Mouse (Mus musculus): ENCODE results near the gene Cd9.

Cd9 gene

DNA sequence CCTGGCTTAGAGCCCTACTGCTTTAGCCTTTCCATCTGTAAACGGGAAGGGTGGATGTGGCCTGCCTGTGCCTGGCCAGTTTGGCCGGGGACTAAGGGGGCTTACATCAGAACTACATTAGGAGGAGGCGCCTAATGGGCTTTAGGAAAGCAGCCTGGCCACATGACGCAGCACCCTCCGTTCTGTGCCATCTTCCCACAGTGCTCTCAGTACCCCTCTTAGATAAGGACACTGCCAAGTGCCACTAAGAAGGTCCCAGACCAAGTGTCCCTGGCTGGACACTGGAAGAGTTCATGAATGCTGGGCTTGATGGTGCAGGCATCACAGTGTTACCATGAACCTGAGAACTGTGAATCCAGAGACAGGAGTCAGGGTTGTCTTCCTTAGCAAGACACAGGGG is 20.7 kb downstream of the Cd9 start:
- no peak for DNase-seq (ENCODE audit: low spot score)

DNA sequence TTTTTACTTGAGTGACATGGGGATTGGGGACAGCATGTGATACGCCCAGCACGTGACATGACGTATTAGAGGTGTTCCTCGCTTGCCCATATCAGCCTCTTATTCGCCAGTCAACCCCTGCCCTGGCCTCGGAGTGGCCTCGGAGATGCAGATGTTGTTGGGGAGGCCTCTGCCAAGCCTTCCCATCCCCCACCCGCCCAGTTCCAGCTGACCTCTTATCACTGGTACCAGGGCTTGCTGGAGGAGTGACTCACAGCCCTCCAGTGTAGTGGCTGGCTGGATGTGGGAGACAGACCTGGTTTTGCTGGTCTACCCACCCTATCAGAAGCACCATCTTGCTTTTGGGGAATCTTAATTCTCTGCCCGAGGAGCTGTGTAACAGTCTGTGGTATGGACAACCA is 21.3 kb downstream of the Cd9 start:
- no peak for DNase-seq (ENCODE audit: low spot score)

DNA sequence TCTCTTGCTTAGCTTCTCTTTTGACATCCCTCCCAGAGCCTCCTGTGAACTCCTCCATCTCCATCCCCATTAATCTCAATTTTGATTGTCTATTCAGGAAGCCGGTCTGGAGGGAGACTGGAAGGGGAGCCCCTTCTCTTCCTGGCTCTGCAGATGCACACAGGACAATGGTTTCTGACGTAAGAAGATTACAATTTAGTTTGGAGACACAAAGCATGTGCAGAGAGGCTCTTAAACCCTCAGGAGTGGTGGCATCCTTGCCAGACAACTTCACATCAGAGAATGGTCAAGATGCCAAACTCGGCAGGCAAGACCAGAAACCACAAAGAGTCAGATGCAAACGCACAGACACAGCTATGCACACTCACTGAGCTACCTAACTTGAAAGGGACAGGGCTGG is 22.7 kb downstream of the Cd9 start:
- no peak for DNase-seq (ENCODE audit: low spot score)

DNA sequence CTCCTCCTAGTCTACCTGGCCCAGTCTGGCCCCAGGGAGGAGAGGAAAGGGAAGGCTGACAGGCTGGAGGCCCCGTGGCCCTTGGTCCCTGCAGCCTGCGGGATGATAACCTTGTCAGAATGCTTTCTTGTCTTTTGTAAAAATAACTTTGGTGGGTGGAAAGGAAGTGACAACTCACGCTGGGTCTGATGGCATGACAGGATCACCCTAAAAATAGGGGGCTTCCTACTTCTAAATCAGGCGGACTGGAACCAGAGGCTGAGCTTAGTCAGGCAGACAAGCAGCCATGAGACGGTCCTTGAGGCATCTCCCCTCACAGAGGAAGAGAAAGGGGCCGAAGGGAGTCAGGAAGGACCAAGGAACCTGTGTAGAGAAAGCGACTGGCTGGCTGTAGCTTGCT is 23.3 kb downstream of the Cd9 start:
- no peak for DNase-seq (ENCODE audit: low spot score)

DNA sequence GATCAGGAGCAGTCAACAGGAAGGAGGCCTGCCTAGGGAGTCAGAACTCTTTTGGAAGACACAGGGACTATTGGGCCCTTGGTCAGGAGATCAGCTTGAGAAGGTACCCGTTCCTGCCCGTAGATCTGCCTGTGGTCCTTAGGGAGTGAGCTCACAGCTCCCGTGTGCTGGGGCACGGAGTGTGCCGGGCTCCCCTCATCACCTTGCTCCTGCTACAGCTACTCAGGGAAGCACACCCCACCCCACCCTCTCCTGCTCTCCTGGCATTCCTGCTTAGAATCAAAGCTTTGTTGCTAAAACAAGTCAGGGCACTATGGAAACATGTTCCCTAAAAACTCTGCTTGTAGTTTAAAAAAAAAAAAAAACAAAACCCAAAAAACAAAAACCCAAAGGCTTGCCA is 24.0 kb downstream of the Cd9 start:
- DNase-seq (ENCODE audit: low spot score) = no peak

DNA sequence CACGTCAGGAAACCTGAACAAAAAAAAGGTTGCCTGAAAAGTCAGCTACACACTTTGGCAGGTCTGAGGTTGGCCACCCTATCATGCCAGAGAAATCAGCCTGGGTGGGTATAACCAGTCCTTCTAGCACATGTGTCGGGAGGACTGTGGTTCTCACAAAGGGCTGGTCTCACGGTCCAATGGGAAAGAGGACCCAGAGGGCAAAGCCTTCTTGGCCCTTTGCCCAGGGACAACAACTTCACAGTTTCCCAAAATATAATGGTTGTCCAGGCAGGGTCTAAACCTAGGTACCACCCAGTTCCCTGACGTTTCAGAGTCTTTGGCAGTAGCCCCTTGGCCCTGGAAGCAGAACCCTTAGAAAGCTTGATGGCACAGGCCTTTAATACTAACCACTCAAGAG is 25.4 kb downstream of the Cd9 start:
- DNase-seq (ENCODE audit: low spot score) = no peak

DNA sequence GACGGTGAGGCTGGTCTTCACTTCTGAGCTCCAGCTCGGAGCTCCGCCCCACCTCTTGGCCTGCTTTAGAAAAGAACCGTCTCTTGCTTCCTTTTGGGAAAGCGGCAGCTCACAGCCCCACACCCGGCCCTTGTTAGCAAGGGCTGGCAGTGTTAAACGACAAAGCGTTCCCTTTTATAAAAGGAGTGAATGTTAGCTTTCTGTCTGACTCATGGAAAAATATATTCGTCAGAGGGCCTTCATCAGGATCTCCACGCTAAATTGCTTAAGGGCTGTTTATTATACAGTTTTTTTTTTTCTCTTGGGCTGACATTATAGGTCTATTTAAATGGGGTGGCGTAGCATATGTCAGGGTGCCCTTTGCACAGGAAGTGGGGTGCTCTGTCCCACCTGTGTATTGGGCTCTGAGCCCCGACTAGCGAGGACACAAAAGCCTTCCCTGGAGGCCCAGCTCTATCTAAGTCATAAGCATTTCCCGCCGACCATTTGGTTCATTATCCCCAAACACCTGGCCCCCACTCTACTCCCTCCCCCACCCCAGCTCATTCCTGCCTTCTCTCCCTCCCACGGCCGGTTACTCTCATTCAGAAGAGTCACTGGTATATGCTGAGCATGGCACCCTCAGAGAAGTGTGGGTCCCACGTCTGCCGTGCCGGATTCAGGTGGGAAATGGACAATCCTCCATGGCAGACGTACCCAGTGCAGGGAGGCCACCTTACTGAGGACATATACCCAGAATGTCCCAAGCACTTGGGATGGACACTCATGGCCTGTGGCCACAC is 26.2 kb downstream of the Cd9 start:
- DNase-seq (ENCODE audit: low spot score) = no peak

DNA sequence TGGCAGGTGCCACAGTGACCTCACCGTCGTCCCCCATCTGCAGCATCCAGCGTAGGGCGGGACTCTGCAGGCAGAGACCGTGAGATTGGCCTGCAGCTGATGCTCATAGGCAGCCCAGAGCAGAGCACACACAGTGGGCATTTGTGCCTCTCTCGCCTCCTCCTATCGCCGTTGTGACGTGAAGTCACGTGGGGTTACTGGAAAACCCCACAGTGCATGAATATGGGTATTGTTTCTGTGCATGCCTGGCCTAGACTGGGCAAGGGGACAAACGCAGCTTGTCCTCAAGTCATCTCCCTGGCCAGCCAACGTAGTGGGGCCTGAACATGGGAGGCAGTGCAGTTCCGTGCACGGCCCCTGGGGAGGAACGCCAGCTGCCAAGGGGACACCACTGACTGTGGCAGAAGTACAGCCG is 27.3 kb downstream of the Cd9 start:
- DNase-seq (ENCODE audit: low spot score) = no peak

DNA sequence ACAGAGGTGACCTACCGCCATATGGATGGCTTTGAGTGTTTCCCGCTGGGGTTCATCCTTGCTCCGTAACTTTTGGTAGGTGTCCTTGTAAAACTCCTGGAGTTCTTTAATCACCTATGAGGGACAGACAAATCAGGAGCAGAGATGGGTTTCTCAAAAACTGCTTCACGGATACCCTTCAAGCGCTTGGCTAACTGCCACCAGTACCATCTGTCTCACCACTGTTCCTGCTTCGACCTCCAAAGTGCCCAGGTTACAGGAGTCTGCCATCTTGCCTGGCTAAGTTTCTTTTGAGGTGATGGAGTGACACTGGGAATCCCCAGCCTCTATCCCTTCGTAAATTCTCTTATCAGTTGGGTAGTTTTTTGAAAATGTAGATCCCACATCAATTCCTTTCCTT is 32.3 kb downstream of the Cd9 start:
- DNase-seq (ENCODE audit: low spot score) = no peak

DNA sequence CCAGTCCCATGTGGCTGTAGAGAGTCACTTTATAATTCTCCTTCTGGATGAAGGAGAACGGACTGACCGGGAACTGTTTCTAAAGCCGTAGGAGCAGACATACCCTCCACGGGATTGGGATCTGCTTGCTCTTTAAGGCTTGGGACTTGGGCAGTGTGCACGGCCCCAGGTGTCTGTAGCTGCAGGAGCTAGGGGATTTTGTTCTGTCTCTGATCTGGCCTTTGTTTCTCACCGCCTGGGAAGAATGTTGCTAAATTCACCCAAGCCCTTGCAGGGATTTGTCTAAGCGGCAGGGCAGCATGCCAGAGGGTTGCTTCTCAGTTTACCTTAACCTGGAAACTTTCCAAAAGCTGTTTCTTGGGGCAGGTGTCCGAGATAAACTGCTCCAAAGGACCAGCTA is 32.8 kb downstream of the Cd9 start:
- no peak for DNase-seq (ENCODE audit: low spot score)

DNA sequence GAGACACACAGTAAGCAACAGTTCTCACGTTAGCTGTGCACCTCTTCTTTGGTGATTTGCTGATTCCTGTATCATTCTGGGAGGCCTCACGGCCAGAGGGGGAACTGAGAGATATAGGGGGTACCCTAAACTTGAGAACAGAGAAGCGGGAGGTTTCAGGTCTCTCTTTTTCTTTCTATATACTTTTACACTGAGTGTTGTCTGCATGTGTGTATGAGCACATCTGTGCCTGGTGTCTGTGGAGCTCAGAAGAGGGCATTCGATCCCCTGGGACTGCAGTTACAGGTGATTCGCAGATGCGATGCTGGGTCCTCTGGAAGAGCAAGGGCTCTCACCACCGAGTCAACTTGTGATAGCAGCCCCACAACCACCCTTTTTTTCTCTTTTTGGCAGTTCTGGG is 33.3 kb downstream of the Cd9 start:
- no peak for DNase-seq (ENCODE audit: low spot score)

DNA sequence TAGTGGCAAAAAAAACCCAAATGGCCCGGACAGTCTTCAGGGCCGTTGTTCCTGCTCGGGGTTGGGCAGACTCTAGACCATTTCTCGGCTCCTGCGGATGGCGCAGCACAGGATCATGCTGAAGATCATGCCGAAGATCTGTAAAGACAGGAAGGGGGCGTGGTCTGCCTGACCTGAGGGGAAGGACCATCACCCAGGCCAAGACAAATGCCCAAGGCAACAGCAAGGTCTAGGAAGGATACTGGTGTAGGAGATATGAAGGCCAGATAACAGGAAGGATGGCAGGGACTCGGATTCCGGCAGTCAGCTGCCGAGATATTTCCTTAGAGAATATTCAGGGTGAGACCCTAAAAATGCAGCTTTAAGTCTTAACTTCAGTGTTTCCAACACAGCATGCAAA is 34.0 kb downstream of the Cd9 start:
- no peak for DNase-seq (ENCODE audit: low spot score)

DNA sequence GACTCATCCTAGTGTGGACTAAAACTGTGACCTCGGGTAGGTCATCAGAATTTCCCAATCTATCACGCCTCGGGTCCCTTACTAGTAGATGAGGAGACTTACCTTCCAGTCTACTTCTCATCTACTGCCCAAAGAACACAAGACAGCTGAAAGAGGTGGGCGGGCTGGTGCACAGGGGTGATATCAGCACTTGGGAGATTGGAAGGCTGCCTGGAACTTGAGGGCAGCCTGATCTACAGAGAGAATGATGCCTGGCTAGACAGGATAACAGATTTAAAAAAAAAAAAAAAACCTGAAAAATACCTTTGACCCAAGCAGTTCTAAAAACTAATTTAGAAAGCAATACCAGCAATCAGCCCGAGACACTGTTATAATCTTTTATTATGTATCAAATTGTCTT is 34.7 kb downstream of the Cd9 start:
- DNase-seq (ENCODE audit: low spot score) = no peak

DNA sequence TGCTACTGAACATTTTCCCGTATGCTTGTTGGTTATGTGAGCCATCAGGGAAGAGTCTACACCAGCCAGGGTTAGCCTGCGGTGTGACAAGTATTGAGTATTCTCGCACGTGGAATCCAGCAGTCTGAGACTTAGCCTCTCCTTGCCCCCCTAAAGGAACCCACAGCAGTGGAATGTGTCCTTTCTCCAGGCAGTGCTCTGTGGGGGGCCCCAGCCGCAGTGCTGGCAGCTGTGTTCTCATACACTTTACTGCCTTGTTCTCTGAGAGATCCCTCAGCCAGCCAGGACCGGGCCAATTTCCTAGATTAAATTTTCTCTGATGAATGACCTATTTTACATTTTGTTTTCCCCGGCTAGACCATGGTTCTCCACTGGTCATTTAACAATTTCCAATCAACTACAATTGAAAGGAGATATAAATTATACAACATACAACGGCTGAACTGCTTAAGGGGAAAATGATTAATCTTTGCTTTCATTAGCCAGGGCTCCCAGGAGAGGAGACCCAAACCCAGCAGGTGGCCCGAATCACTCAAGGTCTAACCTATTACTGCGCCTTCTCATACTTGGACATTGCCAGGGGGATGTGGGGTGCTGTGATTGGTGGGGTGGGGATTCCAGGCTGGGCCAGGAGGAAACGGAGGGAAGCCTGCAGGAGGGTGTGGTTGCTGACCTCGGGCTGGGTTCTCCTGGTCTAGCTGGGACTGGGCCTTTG is 38.6 kb downstream of the Cd9 start:
- DNase-seq (ENCODE audit: low spot score) = no peak

DNA sequence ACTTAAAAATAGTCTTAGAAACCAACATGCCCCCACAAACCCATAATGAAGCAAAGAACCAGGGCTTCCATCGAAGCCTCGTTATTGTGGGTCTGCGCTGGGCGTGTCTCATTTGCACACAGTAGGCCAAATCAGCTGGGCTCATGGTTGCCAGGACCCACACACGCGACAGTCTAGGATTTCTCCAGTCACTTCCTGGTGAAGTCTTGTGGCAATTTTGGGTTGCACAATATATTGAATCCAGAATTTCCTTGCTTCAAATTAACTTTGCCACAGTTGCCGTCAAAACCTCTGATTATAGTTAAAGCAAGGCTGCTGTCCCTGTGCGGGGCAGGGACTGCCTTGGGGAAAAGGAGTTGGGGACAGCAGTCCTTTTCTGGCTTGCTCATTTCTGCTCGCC is 39.9 kb downstream of the Cd9 start:
- DNase-seq (ENCODE audit: low spot score) = no peak

DNA sequence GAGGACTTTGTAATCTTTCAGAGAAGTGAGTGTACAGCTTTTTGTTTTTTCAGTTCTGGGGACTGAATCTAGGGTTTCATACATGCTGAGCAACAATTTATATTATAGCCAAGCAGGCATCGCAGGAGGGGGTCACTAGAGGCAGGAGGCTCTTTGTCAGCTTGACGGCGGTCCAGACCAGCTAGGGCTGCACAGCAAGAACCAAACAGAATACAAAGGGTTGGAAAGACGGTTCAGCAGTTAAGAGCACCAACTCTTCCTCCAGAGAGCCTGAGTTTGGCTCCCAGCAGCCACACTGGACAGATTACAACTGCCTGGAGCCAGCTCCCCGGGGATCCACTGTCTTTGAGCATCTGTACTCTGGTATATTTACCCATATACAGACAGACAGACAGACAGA is 40.3 kb downstream of the Cd9 start:
- no peak for DNase-seq (ENCODE audit: low spot score)

DNA sequence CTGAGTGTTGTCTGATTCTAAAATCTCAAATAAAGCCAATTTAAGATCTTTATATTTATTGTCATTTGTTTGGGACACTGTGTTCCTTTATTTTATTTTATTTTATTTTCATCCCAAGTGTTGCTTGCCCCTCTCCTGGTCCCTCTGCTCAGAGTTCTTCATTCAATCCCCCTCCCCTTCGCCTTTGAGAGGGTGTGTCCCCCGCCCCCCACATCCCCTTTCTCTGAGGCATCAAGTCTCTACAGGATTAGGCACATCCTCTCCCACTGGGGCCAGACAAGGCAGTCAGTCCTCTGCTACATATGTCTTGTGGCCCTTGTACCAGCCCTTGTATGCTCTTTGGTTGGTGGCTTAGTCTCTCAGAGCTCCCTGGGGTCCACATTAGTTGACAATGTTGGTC is 46.9 kb downstream of the Cd9 start:
- no peak for DNase-seq (ENCODE audit: low spot score)

DNA sequence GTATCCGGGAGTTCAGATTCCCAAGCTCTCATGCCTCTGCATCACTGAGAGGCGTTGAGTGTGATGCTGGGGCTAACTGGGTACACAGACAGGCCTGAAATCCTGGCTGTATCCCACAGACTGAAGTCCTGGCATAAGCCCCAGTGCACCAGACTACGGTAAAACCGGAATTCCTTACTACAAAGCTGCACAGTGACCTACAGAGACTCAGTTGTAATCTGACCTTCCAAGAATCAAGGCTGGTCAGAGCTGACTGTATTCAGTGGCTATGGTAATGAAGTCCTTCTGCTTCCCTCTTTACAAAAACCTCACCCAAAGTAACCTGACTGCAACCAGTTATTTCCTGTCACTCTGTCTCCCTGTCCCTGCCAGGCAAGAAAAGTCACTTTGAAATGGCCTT is 47.4 kb downstream of the Cd9 start:
- DNase-seq (ENCODE audit: low spot score) = no peak

DNA sequence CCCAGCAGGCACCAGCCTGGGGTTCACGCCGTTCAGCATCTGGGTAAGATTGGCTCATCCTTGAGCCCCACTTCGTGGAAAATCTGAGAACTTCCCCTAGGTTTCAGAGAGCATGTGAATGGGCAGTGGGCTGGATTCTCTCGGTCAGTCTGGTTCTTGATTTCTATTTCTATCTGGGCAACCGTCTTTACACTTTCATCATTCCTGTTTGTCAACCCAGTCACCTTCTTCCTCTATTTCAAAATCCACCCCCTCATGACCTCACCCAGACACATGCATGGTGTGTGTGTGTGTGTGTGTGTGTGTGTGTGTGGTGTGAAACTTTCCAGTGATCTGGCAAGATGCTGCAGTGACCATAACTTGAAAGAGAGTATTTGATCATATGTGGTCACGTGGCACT is 49.2 kb downstream of the Cd9 start:
- no peak for DNase-seq (ENCODE audit: low spot score)

DNA sequence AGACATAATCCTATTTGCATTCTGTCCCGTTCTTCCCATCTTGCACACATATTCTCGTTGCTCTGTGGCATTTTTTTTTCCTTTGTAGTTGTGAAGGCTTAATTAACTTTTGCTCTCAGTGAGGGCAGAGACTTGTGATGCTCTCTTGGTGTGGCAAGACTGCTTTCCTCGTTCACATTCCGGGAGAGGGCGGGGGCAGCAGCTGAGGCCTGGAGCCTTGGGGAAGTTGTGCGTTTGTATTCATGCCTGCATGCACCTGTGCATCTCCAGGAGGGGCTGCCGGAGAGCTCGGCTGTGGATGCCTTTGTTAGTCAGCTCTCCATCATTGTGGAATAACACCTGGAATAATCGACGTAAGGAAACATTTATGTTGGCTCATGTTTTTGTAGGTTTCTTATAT is 52.0 kb downstream of the Cd9 start:
- no peak for DNase-seq (ENCODE audit: low spot score)

DNA sequence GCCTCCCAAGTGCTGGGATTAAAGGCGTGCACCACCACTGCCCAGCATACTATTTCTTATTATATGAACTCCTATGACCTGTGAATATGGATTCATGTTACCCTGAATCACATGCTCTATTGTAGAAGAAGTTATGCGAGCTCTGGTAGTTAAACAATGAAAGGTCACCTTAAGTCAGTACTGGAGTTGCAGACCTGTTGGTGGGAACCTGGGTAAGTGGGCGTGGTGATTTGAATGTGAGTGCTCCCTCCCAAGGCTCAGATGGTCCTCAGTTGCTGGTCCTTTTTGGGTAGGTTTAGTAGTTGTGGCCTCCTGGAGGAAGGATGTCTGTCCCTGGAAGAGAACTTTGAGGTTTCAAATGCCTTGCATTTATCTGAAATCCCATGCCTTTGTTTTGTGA is 57.8 kb downstream of the Cd9 start:
- no peak for DNase-seq (ENCODE audit: low spot score)

DNA sequence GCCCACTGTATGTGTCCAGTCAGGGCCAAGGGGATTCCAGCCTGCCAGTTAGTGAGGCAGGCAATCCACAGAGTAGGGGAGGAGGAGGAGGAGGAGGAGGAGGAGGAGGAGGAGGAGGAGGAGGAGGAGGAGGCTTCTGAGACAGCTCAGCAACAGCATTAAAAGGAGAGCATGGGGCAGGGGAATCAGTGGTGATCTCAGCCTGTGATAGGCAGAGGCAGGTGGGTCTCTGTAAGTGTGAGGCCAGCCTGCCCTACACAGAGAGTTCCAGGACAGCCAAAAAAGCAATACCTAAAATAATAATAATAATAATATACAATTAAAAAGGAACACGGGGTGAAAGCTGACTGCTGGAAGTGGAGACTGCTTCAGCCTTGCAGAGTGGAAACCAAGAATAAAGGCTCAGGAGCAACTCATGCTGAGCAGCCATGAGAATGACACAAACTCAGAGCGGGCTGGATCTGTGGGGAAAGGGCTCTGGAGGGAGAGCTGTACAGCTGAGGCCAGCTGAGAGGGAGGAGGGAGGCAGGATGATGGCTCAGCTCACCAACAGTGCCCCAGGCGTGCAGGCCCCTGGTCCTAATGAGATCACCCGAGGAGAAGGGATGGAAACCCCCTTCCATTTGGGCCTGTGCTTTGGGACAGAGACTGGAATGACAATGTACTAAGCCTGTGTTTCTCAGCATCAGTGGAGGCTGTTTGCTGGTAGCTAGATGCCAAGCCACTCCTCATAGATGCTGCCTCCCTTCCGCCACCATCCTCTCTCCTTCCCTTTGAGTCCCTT is 59.7 kb downstream of the Cd9 start:
- DNase-seq (ENCODE audit: low spot score) = no peak

All from urinary bladder, postnatal 10 days (tissue).